Mouse (Mus musculus) cerebellum, adult 18-20 months (tissue): Measurements from ENCODE around the gene Prr5.

ENCODE experiments used
- DNase-seq, 2 experiments: peaks; one replicate each; pipeline ENCODE4 v3.0.0; 2021

The Prr5 gene

DNA sequence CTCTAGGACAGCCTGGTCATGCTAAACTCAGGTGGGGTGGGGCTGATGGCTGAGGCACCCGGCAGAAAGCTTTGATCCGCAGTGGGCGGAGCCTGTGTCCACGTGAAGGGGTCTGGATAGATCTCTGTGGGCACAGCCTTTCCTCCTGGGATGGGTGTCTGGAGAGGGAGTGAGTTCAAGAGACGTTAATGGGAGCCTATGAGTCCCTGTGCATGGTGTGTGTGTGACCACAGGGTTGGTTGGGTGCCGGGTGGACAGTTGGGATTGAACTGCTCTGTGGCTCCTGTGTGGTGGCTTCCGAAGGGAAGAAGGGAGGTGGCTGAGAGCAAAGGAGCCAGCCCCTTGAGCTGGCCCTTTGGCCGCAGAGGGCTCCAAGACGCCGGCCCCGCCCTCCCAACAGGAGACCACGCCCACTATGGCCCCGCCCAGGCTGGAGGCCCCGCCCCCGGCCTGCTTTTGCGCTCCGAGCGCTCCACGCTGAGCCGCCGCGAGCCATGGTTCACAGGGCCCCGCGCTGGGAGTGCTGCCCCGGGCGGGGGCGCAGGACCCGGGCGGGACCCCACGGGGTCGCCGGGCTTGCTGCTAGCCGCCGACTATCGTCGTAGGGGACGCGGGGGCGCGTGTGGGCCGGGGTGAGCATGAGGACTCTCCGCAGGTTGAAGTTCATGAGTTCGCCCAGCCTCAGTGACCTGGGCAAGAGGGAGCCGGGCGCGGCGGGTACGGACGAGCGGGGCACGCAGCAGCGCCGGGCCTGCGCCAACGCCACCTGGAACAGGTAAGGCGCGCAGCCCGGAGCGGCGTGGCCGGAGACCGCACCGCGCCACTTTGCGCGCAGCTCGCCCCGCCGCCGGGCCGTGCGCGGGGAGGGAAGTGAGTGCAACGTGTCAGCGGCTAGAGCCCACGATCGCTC, 11.4 kb downstream of the Prr5 start:
- peak in 1 of 2 experiments; percentile 41 for DNase-seq

DNA sequence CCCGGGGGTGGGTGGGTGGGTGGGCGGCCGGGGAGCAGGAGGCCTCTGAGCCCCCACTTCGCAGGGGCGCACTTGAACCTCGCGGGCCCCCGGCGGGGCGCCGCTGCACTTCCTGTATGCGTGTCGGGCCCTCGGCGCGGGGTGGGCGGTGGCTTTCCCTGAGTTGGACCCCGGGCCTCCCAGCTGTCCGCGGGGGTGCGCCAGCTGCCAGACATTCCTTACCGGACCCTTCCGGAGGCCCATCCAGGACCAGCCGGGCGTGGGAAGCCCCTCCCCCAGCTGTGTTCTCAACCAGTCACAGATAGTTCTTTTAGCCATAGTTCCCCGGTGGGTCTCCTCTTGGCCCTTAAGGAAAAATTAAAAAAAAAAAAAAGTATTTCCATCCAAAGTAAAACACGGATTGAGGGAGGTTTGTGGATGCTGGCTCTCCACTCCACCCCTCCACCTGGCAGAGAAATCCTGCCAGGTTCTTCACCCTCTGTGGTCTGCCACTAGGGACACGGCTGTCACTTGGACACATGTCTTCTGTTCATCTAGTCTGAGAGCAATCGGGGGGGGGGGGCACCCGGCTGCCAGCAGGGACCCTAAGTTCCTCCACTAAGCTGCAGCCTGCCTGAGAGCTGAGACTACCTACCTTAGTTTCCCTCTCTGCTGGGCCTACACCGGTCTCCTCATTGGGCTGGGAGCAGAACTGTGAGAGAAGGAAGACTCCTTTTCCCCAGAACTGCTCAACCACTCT, 12.2 kb downstream of the Prr5 start:
- DNase-seq: no peak

DNA sequence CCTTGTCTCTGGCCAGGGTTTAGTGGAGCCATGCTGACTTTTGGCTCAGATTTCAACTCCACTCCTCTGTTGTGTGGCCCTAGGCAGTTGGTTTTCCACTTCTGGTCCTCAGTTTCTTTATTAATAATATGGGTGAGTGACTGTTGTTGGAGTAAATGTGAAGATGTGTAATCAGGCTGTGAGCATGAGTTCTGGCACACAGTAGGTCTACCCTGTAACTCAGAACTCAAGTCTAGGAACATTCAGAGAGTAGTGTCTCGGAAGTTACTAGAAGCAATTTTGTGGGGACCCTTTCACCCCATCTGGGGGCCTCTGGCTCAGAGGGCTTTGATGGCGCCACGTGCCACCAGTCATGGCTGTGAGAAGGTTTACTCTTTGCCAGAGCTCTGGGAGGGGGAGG, 12.8 kb downstream of the Prr5 start:
- DNase-seq: no peak

DNA sequence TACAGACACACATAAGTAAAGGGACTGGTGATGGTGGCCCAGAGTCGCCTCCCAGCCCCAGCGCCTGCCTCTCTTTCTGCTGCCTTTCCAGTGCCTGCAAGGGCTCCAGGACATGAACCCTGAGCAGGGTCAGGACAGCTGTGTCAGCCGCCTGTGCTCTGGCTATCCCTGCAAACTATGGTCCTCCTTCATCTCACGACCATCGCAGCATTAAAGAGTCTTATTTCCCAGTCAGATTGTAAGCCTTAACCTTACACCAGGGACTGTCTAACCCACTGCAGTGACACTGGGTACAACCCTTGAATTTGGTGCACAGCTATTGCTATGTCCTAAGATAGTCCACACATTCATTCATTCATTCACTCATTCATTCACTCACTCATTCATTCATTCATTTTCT, 13.4 kb downstream of the Prr5 start:
- no peak for DNase-seq

DNA sequence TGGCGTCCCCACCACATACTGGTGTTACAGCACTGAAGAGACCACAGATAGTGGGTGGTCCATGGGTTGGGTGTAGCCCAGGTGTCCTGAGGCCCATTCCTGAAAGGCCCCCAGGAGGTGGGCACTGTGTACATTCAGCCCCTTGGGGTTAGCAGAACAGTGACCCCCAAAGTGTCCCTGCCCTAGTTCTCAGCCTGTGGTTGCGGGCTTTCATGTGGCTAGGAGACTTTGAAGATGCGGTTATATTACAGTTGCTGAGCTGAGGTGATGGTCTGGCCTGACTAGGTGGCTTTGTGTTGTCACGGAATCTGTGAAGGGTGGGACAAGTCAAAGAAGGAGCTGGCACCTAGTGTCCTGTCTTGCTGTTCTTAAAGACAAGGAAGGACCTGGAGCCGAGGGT, 15.1 kb downstream of the Prr5 start:
- no peak for DNase-seq

DNA sequence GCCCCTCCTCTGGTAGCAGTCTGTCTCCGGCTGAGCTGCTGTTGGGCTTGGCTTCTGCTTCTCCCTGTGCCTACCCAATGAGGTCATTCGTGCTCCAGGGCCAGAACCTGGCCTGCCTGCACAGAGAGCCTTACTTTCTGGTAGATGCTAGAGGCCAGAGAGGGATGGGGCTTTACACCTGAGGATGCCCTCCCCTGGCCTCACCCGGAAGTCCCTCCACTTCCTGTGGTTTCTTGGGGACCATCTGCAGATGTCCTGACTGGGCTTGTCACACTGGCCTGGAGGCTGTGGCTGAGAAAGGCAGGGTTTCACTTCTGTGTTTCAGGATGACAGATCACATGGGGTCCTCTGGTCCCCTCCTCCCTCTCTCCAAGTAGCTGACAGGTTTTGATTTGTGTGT, 16.0 kb downstream of the Prr5 start:
- no peak for DNase-seq

DNA sequence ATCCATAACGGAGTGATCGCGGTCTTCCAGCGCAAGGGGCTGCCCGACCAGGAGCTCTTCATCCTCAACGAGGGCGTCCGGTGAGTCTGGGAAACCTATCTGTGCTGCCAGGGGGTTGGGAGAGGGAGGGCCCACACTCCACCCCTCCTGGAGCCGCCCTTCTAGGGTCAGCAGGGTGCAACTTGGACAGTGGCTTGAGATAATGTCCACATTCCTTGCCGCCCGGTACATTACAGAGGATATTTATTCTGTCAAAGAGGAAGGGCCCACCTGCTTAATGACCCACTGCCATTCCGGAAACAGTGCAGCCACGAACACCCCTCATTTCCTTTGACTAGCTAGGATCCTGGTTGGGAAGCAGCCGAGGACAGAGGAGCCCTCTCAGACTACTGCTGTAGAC, 18.5 kb downstream of the Prr5 start:
- DNase-seq: no peak

DNA sequence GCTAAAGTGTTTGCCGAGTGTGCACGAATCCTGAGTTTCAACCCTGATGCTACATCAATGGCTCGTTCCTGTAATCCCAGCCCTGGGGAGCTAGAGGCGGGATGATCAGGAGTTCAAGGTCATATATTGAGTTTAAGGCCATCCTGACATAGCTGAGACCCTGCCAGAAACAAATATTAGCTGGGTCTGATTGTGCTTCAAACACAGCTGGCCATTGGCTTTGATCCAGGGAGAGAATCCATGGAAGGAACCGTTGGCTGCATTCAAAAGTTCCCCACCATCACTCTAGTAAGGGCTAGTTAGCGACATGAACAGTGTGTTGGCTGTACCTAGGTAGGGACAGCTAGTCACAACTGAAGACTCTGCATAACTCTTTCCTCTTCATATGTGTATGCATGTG, 19.9 kb downstream of the Prr5 start:
- no peak for DNase-seq

DNA sequence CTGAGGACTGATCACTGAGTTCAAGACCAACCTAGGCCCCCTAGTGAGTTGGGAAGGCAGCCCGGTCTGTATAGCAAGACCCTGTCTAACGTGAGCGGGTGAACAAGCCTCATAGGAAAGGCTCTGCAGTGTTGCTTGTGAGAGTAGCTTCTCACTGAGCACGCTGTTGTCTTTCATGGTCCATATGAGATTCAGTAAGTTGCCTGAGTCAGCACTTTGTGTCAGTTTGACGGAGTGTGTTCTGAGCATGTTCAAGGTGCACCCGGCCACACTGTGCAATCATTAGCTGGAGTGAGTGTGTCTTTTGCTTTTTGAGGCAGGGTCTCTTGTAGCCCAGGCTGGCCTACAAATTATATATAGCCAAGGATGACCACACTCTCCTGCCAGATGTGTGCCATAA, 22.1 kb downstream of the Prr5 start:
- no peak for DNase-seq

DNA sequence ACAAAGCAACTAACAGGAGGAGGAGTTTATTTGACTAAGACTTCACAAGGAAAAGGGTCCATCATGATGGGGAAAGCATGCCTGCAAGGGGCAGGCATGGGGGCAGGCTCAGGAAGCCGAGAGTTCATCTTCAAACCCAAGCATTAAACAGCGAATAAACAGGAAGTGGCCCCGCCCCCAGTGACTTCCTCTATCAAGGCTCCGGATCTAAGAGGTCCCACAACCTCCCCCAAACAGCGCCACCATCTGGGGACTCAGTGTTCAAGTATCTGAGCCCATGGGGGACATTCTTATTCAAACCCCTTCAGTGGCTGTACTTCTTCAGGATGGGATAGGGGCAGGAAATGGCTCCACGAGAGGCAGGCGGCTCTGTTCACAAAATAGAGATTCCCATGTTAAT, 23.2 kb downstream of the Prr5 start:
- no peak for DNase-seq

DNA sequence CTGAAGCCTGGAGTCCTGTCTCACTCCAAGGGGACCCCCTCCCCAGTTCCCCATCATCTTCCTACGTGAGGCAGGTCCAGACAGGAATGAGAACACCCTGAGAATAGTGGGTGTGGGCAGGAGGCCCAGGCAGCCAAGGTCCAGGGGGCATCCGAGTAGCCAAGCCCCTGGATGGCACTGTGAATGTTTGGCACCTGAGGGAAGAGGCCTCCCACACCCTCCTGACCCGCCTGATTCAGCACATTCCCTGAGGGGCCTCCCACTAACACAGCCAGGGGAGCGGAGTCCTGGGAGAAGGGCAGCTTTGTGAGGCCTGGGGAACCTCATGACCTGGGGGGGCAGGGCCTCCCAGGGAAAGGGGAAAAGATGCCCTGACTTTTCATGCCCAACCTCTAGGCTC, 26.6 kb downstream of the Prr5 start:
- DNase-seq: no peak

DNA sequence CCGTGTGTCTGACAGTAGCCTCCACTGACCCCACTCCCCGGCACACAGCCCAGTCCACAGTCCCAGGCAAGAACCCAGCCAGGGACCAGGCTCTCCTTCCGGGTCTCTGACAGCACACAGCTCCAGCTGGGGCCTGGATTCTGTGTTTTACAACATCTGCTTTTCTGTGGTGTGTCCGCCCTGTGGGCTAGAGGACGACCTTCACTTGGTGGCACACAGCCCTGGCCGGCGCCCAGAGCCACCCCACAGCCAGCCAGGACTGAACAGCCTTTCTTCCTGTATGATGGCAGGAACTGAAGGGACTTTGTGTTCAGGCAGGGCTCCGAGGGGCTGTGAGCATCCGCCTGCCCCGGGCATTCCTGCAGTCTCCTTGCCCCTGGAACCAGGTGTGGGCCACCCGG, 28.2 kb downstream of the Prr5 start:
- peak; percentile 9 to 29 for DNase-seq

DNA sequence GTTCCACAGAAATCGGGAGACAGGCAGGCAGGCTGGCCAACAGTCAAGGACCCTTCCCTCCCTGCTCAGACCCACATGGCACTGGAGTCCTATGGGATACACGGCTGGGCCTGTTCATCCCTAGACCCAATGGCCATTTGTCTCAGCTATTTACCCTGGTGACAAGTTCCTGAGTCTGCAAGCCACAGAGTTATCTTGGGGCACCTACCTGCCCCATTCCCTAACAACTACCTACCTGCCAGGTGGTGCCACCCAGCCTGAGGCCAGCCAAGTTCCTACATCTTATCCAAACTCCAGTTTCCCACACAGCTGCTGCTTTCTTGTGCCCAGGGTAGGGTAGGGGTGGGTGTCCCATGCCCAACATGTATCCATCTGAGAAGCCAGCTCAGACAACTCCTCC, 28.8 kb downstream of the Prr5 start:
- no peak for DNase-seq

DNA sequence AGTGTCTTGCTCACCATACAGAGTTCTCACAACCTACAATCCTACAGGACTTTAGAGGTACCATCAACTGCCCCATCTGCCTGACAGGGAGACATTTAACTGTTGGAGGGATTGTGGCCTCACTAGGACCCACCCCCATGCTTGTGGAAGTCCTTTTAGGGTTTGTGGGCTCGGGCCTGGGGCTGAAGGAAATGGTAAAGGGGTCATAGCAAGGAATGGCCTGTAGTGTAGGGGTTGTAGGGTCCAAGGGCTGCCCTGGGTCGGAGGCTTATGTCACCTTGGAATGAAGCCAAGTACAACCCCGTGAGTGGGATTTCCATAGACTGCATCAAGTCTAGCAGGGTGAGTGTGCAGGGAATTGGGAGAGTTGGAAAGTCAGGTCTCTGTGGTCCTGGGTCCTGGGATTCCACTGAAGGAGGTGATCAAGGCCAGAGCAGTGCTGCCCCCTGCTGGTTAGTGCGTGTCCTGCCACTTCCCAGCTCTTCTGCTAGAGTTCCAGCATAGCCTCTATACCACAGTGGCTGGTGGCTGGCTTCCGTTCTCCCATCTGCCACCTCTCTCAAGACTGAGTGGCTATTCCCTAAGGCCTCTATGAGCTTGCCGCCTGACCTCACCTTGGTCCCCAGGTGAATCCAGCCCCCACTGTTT, 30.9 kb downstream of the Prr5 start:
- DNase-seq: peak; percentile 9 to 25

DNA sequence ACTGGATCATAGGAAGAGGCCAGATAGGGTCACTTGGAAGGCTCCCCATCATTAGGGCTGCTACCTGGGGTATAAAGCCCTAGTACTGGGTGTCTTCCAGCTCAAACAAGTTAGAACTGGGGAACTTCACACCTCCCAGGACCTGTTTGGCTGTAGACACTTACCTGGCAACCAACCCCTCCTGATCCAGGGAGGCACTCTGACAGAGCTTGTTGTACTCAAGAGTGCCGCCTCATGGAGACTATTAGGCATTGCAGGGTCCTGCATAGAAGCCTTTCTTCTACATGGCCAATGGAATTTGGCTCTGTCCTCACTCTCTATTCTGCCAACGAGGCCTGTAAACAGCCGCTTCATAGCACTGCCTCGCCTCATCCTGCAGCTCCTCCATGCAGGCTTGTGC, 32.5 kb downstream of the Prr5 start:
- DNase-seq: peak in 1 of 2 experiments; percentile 23

DNA sequence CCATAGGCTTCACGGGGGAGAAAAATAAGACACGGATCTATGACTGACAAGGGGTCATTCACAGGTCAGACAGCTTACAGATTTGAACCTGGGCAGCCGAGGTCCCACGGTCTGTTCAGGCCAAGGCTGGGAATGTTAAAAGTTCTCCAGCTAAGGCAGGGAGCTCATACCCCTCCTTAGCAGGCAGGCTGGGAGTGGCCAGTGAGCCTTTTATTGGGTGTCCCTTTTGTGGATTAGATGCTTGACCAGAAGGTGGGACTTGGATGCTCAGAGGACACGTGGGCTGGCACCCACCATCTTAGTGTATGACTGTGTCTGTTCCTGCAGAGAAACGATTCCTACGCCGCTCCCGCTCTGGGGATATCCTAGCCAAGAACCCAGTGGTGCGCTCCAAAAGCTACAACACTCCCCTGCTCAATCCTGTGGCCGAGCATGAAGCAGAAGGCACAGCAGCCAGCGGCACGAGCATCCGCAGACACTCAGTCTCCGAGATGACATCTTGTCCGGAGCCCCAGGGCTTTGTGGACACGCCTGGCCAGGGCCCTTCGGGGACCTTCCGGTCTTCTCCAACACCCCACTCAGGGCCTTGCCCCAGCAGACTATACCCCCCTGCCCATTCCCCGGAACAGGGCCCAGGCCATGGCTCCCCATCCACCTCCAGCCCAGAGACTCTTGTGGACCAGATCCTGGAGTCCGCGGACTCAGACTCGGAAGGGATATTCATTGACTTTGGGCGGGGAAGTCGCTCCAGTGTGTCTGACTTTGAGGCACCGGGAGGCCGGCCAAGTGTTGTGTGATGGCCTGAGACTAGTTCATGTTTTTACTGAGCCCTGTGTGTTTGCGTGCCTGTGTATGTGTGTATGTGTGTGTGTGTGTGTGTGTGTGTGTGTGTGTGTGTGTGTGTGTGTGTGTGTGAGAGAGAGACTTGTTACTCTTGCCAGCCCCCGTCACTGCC, 33.2 kb downstream of the Prr5 start:
- DNase-seq: no peak

DNA sequence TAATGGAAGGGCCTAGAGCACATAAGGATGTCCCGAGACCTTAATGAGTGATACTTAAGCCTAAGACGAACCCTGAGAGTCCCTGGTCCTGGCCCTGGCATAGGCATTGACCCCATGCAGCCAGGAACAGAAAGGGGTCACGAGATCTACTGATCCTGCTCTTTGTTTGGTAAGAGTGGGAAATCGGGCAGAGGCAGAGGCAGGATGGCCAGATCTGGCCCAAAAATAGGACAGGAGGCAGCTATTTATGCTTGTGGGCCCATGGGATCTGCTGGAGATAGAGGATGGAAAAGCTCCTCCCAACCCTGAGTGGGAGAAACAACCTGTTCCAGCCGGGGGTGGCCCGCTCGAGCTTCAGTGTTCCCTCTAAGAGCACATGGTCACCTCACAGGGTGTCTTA, 34.6 kb downstream of the Prr5 start:
- DNase-seq: no peak

DNA sequence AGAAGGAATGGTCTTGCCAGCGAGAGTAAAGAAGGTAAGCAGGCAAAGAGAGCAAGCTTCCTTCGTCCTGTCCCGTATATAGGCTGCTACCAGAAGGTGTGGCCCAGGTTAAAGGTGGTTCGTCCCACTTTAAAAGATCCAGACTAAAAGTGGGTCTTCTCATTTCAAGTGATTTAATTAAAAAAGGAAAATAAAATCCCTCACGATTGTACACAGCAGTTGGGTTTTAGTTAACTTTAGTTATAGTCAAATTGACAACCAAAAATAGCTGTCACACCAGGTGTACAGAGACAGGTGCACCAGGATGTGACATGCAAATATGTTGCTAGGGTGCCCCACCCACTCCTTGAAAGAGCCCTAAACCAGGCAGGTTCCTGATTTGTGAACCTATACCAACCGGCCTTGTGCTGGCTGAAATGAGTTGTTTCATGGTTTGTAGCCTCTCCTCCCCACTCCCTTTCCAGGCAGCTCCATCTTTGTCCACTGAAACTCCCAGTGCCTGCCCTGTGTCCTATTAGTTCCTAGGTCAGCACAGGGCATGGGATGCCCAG, 36.0 kb downstream of the Prr5 start:
- no peak for DNase-seq

DNA sequence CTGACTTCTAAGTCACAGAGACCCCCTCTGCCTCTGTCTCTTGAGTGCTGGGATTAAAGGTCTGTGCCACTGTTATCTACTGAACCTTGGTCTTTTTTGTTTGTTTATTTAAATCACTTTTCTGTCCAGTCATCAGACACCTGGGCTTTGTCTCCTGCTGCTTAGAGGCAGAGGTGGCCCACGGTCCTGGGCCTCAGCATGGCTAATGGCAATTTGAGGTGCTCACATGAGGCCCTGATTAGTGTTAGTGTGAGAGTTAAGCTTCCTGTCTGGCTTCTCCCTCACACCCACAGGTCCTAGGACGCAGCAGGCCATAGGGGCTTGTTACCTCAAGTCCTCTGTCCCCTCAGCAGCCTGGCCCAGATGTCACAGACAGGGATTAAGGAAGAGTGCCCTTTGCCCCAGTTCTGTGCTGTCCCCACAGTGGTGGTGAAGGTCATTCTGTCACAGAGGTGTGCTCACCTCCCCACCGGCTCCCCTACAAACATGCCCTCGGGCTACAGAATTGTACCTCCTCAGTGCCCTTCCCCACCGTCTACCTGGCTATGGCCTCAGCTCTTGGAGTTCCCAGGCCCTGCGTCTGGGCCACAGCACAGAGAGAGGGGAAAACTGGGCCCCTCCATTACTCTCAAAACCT, 37.7 kb downstream of the Prr5 start:
- DNase-seq: no peak

DNA sequence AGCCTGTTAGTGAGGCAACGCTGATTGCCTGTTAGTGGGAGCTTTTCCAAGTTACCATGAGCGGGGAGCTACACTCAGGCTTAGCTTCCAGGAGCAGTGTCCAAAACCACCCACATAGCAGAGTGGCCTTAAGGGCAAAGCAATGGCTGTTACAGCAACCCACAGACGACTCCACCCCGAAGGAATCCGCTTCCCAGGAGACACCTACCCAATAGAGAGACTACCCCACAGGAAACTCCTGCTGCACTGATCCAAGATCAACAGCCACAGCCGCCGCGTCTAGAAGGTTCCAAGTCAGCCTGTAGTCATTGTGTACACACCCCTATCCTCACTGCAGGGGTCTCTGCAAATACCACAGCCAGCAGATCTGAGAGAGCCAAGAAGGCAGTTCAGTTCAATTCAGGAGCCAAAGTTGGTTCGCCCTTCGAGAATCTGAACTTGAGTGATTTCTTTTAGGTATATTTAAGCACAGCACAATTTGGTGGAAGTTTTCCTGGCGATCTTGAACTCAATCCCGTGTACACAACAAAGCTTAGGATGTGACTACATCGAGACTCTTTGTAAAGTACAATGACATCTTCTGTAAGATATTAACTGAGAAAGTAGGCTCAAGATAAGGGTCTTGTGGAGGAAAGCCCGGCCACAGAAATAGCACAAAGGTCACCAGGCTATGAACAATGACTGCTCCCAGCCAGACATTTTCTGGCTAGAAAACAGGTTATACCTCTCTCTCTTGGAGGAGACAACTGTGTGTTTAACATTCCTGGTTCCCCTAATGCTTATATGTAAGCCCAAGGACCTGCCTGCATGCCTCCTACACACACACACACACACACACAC, 43.4 kb downstream of the Prr5 start:
- DNase-seq: no peak

DNA sequence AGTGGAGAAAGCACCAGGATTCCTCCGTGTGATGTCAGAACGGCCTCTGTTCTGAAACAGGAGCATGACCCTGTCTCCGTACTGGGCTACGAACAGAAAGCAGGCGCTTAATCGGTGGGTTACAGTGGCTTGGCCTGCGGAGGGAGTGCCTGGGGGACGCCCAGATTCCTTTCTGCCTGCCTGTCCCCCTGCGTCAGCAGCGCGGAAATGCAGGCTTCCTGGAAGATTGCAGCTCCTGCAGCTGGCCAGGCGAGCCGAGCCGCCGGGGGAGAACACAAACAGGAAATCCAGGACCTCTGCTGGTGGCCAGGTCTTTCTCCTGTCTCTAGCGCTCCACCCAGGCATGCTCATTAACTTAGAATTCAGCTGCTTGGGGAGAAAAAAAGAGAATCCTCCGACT, 45.3 kb downstream of the Prr5 start:
- DNase-seq: no peak
